Mouse (Mus musculus) monocyte, adult 5-6 weeks (primary cell): ENCODE measurements at regions not wholly inside any gene's neighbourhood (a gene's known extent, or its start where the extent isn't known, plus 50 kb on each side); places are given as distances from the start of the nearest gene placed in this dataset.

Experiments
- ATAC-seq: fragments of 153-309, 156-312 bp; replicated peaks from 2 replicates; pipeline ENCODE4 v1.8.0; 2017; ENCODE audit warnings: mild to moderate bottlenecking; ENCODE audit not compliant: low TSS enrichment, insufficient number of reproducible peaks, severe bottlenecking, poor library complexity, low FRiP score

DNA sequence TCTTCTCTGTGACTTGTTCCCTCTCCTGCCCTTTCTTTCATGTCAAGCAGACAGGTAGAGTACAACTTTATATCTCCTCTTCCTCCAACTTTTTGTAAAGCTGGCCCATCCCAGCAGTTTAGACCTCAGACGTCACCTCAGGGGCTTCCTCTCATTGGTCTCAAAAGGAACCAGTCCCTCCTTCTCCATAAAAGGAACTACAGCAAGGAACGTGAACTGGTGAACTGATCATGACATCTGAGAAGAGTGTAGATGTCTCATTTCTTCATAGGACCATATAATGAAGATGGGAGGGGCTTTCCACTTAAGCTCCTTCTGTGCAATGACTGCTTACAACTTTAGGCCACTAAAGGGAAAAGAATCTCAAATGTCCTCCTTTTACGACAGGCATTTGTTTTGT, 153.0 kb downstream of the Ly86 start:
- no peak for ATAC-seq

GRCm38 (mm10) chr13:37500668-37501286, 155.8 kb downstream of the Ly86 start:
- ATAC-seq: no peak

DNA sequence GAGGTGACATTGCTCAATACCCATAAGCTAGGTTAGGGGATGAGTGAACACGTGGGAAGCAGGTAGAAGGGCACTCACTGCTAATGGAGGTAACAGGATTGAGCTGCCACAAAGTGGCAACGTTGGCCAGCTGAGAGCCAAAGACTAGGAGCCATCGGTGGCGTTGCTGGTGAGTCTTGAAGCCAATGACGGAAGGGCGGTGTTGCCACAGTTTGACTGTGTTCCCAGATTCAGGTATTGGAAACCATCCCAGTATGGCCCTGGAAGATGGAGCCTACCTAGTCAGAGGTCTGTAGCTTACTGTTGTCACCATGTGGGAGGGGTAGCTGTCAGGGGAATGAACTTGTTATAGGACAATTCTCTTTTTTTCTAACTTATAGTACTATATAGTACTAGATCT, 158.4 kb downstream of the Ly86 start:
- ATAC-seq: no peak

DNA sequence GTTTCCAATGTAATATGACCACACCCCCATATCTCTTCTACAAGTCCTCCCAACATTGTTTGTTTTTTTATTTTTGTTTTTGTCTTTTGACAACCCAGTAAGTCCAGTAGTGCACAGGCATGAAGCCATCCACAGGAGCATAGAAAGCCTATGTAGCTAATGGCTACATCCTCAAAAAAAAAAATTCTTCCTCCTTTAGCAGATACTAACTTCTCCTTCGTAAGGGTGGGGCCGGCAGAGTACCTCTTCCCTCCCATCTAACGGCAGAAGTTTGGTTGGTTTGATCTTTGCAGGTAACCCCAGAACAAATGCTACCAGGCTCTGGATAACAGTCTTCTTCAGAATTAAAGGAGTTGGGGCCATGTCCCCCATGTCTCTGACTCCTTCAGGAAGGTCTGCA, 158.9 kb downstream of the Ly86 start:
- peak; percentile 61; the same call in 1 of the 2 replicates for ATAC-seq

DNA sequence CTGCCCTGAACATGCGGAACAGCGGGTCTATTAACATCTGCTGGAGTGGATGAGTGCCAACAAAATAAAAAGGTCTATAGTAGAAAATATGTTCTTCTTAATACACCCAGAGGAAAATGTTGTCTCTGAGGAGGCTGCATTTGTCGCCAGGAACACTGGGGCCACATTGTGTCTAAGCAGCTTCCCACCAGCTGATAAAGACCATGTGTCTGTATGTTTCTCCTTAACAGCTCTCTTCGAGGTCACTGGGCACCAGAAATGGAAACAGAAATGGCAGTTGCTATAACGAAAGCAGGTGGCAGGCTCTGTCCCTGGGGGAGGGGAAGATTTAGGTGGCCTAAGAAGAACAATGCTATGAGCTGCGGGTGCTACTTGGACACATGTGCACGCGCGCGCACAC, 159.4 kb downstream of the Ly86 start:
- no peak for ATAC-seq

GRCm38 (mm10) chr13:37505617-37506016, 160.6 kb downstream of the Ly86 start:
- ATAC-seq: no peak

DNA sequence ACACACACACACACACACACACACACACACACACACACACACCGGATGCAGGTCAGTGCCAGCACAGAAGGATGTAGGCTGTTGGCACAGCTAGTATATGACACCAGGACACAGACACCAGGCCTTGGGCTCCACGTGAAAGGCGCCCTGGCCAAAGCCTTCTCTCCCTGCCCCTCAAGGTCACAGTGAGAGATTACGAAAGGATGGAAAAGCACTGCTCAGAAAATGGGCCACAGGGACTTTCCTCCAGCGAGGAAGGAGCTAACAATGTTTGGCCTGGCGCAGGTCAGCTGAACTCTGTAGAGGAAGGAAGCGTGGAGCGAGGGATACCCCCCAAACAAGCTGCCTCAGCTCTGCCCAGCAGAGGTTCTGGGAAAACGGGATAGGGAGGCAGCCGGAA, 161.0 kb downstream of the Ly86 start:
- no peak for ATAC-seq

- no peak for ATAC-seq
Measured at GRCm38 (mm10) chr13:37506701-37507100, 161.7 kb downstream of the Ly86 start.

- no peak for ATAC-seq
Measured at GRCm38 (mm10) chr13:37507146-37507545, 162.1 kb downstream of the Ly86 start.

GRCm38 (mm10) chr13:37508385-37509351, 163.7 kb downstream of the Ly86 start:
- ATAC-seq: no peak

GRCm38 (mm10) chr13:37509352-37509851, 164.4 kb downstream of the Ly86 start:
- ATAC-seq: peak; percentile 29; the same call in 1 of the 2 replicates

DNA sequence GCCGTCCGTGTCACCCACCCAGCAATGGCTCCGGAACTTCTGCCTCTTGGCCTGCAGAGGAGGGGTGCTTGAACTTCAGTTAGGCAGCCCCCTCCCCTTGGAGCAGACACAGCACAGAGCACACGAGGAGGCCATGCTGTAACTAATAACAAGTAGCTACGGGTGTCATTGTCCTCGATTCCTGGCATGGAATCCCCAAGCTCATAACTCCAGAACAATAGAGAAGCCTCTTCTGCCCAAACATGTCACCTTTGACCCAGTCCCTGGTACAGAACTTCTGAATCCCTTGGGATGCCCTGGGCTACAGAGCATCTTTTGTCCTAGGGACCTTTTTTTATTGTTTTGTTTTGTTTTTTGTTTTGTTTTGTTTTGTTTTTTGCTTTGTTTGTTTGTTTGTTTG, 165.5 kb downstream of the Ly86 start:
- no peak for ATAC-seq

GRCm38 (mm10) chr13:37511006-37511405, 166.0 kb downstream of the Ly86 start:
- ATAC-seq: no peak

GRCm38 (mm10) chr13:37511406-37511805, 166.4 kb downstream of the Ly86 start:
- no peak for ATAC-seq

DNA sequence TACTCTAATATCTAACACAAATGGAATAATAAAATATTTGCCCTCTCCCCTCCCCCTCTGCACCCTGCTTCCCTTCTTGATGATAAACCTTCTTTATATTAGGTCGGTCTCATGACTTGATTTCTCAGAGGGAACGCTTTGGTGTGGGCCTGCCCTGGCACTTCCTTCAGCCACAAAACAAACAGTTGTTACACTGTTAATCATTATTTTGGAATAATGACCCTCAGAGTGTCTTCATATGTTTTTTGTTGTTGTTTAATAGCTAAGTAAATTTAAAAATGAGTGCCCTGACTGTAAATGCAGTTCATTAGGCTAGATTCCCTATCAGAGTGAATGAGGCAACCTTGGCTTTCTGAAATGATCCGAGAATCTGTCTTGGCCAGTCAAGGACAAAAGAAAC, 167.8 kb downstream of the Ly86 start:
- ATAC-seq: no peak

GRCm38 (mm10) chr13:37513206-37513904, 168.3 kb downstream of the Ly86 start:
- ATAC-seq: no peak

- no peak for ATAC-seq
Measured at GRCm38 (mm10) chr13:37513905-37514607, 169.0 kb downstream of the Ly86 start.

DNA sequence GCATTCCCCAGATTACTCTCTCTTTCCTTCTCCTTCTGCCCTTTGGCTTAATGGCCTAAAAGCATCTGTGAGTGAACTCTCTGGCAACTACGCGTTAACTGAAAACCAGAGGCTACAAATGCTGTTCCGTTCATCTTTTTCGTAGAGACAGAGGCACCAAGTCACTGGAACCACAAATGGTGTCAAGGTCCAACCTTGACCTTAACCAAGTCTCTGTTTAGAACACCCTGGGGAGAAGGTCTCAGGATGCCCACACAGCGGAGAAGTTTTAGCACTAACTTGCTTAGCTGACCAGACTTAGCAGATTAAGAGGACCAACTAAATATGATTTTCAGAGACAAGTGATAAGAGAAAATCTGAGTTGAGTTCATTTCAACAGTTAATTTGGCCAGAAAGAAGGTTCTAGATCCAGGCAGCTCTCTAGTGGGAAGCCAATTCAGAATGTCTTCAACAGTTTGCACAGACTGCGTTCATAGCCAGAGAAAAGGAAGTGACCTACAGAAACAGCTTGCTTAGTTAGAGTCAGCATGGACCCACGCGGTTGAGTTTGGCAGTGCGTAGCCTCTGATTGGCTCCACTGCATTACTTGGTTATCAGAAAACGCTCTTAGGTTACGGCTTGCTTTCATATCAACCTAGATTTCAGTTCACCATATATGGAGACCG, 169.8 kb downstream of the Ly86 start:
- no peak for ATAC-seq
